Mouse (Mus musculus): ENCODE results near the gene Mt2. TPM values are rescaled to one million over a fixed set of nuclear protein-coding genes. Genes with fewer than 3 reads are reported as not detected.
"Not testable (repeated sequence)": the region's sequence is repeated elsewhere in the genome, so short reads cannot be mapped to it uniquely, and the experiment has no call there.

The Mt2 gene
- polyA plus RNA-seq (2016; fragmentation: Nextera tagmentation; extraction: Ambion mirVana), result 23.6 and 39.2 TPM in 2 replicates

DNA sequence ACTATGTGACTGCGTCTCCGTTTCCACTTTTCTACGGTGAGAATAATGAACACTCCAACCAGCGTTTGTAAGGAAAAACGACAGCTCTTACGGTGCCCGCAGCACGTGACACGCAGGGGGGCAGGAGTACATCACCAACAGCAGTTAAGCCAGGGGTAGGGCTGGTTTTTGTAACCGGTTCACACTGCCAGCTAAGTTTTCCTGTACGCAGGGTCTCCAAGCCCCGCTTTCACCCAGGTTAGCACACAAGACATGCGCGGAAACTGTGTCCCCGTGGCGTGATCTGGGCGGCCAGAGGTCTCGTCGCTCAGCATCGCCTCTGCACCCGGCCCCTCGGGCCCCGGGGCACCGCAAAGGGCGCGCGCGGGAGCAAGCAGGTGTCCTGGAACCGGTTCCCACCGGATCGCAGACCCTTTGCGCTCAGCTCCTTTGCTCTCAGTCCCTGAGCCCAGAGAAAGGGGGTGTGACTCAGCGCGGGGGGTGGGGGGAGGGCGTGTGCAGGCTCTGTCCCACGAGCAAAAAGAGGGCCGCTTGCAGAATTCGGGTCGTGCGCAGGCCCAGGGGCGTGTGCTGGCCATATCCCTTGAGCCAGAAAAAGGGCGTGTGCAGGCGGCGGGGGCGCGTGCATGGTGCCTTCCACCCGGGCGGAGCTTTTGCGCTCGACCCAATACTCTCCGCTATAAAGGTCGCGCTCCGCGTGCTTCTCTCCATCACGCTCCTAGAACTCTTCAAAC, at the start of gene Mt2:
TSS of gene Mt2 (plus strand) at position 590 of the 734 bp plus-strand sequence.
- WGBS, result under 1% methylated on average over 56 of the region's 56 CpGs
- Histone ChIP-seq H3K27ac (ENCODE audit: poor library complexity, severe bottlenecking) (0 out of 2 replicates have a peak within 1 kb of the TSS, but pooled peaks have one; percentile 1), H3K9me3 (replicated peaks) (no peaks in the 10 kb centered on the region), H3K4me3 (peak within 1 kb of the TSS; percentile 61), H3K4me1 (replicated peaks) (peaks cover 14% of the 10 kb centered on the region), H3K27me3 (replicated peaks) (peaks cover 84% of the 10 kb centered on the region), H3K4me2 (peak within 1 kb of the TSS; percentile 88), H3K36me3 (no peaks in the 10 kb centered on the region), H3K9ac (peak within 1 kb of the TSS; percentile 67)
- peak; percentile 90 for ATAC-seq (ENCODE audit: insufficient number of reproducible peaks, low FRiP score)

DNA sequence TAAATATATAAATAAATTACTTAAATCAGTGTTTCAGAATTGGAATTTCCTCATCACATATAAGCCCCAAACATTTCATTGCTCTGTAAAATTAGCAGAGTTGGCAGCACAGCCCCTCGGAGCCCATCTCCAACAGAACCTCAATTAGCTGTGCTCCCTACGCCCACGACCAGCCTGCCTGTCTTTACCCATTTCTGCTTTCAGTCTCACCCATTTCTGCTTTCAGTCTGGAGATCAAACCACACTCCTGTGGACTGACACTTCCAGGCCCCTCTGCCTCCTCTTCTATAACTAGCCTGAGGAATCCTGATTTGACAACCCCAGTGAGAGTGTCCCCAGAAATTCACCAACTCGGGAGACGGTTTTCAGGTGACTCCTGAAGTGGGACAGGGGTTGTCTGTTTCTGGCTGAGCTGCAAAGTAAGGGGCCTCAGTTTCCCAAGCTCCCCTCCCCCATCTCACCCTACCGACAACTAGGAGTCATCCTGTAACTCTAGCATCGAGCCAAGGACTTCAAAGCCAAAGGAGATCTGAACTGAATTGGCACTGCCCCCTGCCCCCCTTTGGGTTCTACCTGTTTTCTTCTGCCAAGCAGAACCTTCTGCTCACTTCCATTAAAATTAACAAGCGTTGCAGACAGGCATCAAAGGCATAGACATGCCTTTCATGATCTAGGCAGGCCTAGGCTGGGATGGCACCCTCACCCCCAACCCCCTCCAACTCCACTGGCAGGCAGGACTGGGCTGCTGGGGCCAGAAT, 49.6 kb upstream of the Mt2 start:
- H3K36me3 ChIP-seq, result no peaks in the 10 kb centered on the region
- no peaks in the 10 kb centered on the region for H3K9me3 ChIP-seq (replicated peaks)
- WGBS, result 41% methylated on average over 8 of the region's 8 CpGs
- H3K27me3 ChIP-seq (replicated peaks), result no peaks in the 10 kb centered on the region; the same call in 1 of the 2 replicates
- H3K27ac ChIP-seq (ENCODE audit: poor library complexity, severe bottlenecking), result no peak overlapping the region
- no peak overlapping the region for H3K4me2 ChIP-seq
- ATAC-seq (ENCODE audit: insufficient number of reproducible peaks, low FRiP score), result no peak
- H3K4me1 ChIP-seq (replicated peaks), result peaks cover 5% of the 10 kb centered on the region; the same call in 1 of the 2 replicates
- no peak overlapping the region for H3K4me3 ChIP-seq
- H3K9ac ChIP-seq, result no peak overlapping the region

DNA sequence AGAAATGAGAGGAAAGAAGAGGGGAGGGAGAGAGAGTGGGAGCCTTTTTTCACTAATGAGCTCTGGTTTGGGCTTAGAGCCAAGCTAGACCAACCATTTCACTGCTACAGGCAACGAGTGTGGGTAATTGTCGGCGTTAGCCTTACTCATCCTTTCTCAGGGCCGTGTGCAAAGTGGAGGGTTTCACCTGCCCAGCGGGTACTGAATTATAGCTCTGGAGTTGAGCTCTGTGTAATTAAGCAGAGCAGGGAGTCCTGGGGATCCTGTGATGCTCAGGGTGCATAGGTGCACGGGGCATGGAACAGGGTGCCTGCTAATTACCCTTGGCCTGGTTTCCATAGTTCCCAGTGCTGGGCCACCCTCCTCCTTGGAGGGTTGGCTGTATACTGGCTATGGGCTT, 44.8 kb upstream of the Mt2 start:
- WGBS, result 79% methylated on average over 6 of the region's 6 CpGs
- no peak for ATAC-seq (ENCODE audit: insufficient number of reproducible peaks, low FRiP score)
- Histone ChIP-seq H3K4me3 (no peak overlapping the region), H3K27me3 (replicated peaks) (no peaks in the 10 kb centered on the region; the same call in 1 of the 2 replicates), H3K4me2 (no peak overlapping the region), H3K27ac (ENCODE audit: poor library complexity, severe bottlenecking) (no peak overlapping the region), H3K9ac (no peak overlapping the region), H3K9me3 (replicated peaks) (no peaks in the 10 kb centered on the region), H3K4me1 (replicated peaks) (no peaks in the 10 kb centered on the region), H3K36me3 (no peaks in the 10 kb centered on the region)

DNA sequence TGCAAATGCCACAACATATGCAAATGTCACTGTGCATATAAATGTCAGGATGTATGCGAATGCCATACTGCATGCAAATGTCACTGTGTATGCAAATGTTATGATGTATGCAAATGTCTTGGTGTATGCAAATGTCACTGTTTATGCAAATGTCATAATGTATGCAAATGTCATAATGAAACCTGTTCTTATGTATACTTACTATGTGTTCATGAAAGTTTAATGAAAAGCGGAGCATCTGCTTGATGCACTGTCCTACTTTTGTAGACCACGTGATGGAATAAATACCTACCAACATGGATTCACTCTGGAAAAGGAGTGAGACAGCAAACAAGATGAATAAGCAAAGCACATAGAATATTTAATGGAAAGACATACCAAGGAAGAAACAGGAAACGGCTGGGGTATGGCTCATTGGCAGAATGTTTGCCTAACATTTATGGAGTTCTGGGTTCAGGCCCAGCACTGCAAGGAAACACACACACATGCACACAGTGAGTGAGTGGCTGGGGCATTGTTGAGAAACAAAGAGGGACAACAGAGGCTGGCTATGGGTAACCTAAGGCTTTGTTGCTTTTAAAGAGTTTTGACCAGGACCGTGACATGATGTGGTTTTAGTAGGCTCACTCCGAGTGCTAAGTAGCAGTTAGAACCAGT, 43.2 kb upstream of the Mt2 start:
- 87% methylated on average over 6 of the region's 6 CpGs for WGBS
- Histone ChIP-seq H3K4me1 (replicated peaks) (no peaks in the 10 kb centered on the region), H3K4me2 (no peak overlapping the region), H3K4me3 (no peak overlapping the region), H3K27me3 (replicated peaks) (no peaks in the 10 kb centered on the region; the same call in 1 of the 2 replicates), H3K27ac (ENCODE audit: poor library complexity, severe bottlenecking) (no peak overlapping the region), H3K9ac (no peak overlapping the region), H3K9me3 (replicated peaks) (no peaks in the 10 kb centered on the region; the same call in 1 of the 2 replicates), H3K36me3 (no peaks in the 10 kb centered on the region)
- ATAC-seq (ENCODE audit: insufficient number of reproducible peaks, low FRiP score), result no peak

DNA sequence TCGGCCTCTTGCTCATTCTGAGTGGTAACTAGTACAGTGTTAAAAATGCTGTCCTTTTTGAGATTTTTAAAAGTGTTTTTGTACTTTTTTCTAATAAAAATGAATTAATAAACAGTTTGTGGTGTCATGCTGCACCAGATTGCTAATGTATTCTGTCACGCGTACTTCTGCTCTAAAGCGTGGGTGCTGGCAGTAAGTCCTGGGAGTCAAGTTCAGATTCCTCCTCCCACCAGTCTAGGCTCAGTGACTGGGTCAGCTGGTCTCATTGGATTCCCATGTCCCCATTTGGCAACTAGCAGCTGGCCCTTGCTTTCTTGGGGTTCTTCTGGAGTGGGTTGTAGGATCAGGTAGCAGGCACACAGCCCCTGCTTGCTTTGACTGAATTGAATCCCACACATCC, 42.3 kb upstream of the Mt2 start:
- no peak overlapping the region for H3K27ac ChIP-seq (ENCODE audit: poor library complexity, severe bottlenecking)
- no peak overlapping the region for H3K9ac ChIP-seq
- H3K4me1 ChIP-seq (replicated peaks), result no peaks in the 10 kb centered on the region
- H3K4me2 ChIP-seq, result no peak overlapping the region
- no peaks in the 10 kb centered on the region for H3K36me3 ChIP-seq
- H3K4me3 ChIP-seq, result no peak overlapping the region
- H3K27me3 ChIP-seq (replicated peaks), result no peaks in the 10 kb centered on the region
- H3K9me3 ChIP-seq (replicated peaks), result no peaks in the 10 kb centered on the region; the same call in 1 of the 2 replicates
- no peak for ATAC-seq (ENCODE audit: insufficient number of reproducible peaks, low FRiP score)
- 89% methylated on average over 4 of the region's 4 CpGs for WGBS

DNA sequence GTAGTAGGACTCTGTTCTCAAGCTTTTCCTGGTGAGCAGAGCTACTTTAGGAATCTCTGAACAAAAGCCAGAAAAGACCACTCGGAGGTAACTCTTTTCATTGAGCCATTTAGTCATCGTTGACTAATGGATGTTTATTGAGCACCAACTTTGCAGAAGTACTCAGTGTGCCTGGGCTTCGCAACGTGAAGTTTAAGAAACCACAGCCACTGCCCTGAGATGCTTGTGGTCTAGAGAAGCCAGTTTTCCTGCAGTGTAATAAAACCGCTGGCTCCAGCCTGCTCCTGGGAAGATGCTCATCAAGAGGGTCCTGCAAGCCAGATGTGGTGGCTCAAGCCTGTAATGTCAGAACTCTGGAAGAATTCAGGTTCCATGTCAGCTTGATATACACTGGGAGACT, 40.4 kb upstream of the Mt2 start:
- 76% methylated on average over 5 of the region's 5 CpGs for WGBS
- Histone ChIP-seq H3K4me3 (no peak overlapping the region), H3K27me3 (replicated peaks) (no peaks in the 10 kb centered on the region), H3K9me3 (replicated peaks) (no peaks in the 10 kb centered on the region; the same call in 1 of the 2 replicates), H3K36me3 (no peaks in the 10 kb centered on the region), H3K9ac (no peak overlapping the region), H3K4me2 (no peak overlapping the region), H3K27ac (ENCODE audit: poor library complexity, severe bottlenecking) (no peak overlapping the region), H3K4me1 (replicated peaks) (no peaks in the 10 kb centered on the region)
- ATAC-seq (ENCODE audit: insufficient number of reproducible peaks, low FRiP score), result no peak

DNA sequence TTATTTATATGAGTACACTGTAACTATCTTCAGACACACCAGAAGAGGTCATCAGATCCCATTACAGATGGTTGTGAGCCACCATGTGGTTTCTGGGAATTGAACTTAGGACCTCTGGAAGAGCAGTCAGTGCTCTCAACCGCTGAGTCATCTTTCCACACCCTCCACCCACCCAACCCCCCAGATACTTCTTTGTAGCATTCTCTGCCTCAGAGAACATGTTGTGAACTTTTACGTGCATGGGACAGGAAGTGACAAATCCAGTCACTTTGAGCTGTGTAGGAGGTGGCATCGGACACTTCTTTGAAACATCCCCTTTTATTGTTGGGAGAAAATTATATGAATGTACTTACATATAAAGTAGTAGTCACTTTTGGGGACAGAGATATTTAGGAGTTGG, 37.9 kb upstream of the Mt2 start:
- not testable (repeated sequence) for H3K27ac ChIP-seq (ENCODE audit: poor library complexity, severe bottlenecking); H3K36me3 ChIP-seq; H3K9me3 ChIP-seq (replicated peaks); ATAC-seq (ENCODE audit: insufficient number of reproducible peaks, low FRiP score); H3K4me3 ChIP-seq; H3K9ac ChIP-seq; H3K4me1 ChIP-seq (replicated peaks); H3K4me2 ChIP-seq; H3K27me3 ChIP-seq (replicated peaks)
- WGBS, result 52% methylated on average over 3 of the region's 3 CpGs

DNA sequence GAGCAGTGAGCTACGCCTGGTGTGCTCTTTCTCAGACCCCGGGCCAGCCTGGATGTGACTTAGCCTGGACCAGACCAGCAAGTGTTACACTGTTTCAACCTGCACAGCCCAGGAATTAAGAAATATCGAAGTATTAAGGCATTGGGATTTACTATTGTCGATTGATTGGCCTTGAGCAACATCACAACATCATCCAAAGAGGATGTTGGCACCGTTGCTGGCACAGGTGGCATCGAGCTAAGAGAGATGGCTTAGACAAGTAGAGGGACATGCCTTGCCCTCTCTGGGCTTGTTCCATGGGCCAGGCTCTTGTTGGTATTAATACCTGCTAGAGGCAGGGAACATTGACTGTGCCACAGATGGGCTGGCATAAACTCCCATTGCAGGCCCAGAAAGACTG, 36.9 kb upstream of the Mt2 start:
- H3K9ac ChIP-seq, result no peak overlapping the region
- H3K4me2 ChIP-seq, result no peak overlapping the region
- no peaks in the 10 kb centered on the region for H3K4me1 ChIP-seq (replicated peaks)
- H3K36me3 ChIP-seq, result no peaks in the 10 kb centered on the region
- H3K27me3 ChIP-seq (replicated peaks), result peaks cover 8% of the 10 kb centered on the region; the same call in 1 of the 2 replicates
- no peak for ATAC-seq (ENCODE audit: insufficient number of reproducible peaks, low FRiP score)
- 79% methylated on average over 6 of the region's 6 CpGs for WGBS
- no peak overlapping the region for H3K27ac ChIP-seq (ENCODE audit: poor library complexity, severe bottlenecking)
- H3K4me3 ChIP-seq, result no peak overlapping the region
- H3K9me3 ChIP-seq (replicated peaks), result no peaks in the 10 kb centered on the region; the same call in 1 of the 2 replicates

DNA sequence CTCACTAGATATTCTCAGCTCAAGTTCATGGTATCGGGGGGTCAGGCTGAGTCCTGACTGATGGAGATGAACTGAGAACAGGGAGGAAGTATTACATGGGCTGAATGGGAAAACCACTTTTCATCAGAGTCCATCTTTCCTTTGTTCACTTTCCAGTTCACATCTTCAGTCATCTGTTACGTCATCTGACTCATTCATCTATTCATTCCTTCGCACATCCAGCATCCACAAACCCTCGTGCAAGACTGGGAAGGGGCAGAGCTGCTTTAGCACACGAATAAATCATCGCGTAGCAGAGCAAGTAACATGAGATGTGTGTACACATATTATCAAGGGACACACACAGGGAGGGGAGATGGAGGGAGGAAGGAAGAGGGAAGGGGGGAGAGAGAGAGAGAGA, 36.3 kb upstream of the Mt2 start:
- H3K27me3 ChIP-seq (replicated peaks), result peaks cover 8% of the 10 kb centered on the region; the same call in 1 of the 2 replicates
- no peak overlapping the region for H3K4me2 ChIP-seq
- WGBS, result 76% methylated on average over 7 of the region's 7 CpGs
- H3K9me3 ChIP-seq (replicated peaks), result no peaks in the 10 kb centered on the region; the same call in 1 of the 2 replicates
- ATAC-seq (ENCODE audit: insufficient number of reproducible peaks, low FRiP score), result no peak
- no peaks in the 10 kb centered on the region for H3K4me1 ChIP-seq (replicated peaks)
- H3K4me3 ChIP-seq, result no peak overlapping the region
- no peak overlapping the region for H3K9ac ChIP-seq
- H3K27ac ChIP-seq (ENCODE audit: poor library complexity, severe bottlenecking), result no peak overlapping the region
- H3K36me3 ChIP-seq, result no peaks in the 10 kb centered on the region

DNA sequence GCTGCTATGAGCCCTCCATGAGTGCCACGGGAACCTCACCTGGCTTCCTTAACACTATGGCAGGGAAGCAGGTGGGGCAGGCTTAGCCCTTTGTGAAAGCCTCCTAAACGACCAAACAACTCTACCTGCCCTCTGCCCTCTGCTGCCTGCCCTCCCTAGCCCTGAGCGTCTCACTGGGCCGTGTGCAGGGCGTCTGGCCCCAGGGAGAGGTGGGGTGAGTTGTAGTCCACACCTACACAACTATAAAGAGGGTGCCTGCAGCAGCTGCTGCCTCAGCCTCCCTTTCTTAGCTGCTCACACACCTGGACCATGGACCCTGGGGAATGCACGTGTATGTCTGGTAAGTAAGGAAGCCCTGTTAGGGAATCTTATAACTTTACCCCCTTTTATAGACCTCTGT, 35.5 kb upstream of the Mt2 start, which contains the start of gene Mt4:
TSS of gene Mt4 (plus strand) at position 265 of the 400 bp plus-strand sequence.
- 56% methylated on average over 6 of the region's 6 CpGs for WGBS
- no peak within 1 kb of the TSS for H3K9ac ChIP-seq

More for the DNA sequence above, 35.5 kb upstream of the Mt2 start, which contains the start of gene Mt4:
- Histone ChIP-seq H3K36me3 (no peaks in the 10 kb centered on the region), H3K4me2 (no peak within 1 kb of the TSS), H3K27me3 (replicated peaks) (peaks cover 8% of the 10 kb centered on the region; the same call in 1 of the 2 replicates), H3K4me3 (no peak within 1 kb of the TSS), H3K4me1 (replicated peaks) (no peaks in the 10 kb centered on the region), H3K9me3 (replicated peaks) (peaks cover 4% of the 10 kb centered on the region; the same call in 1 of the 2 replicates), H3K27ac (ENCODE audit: poor library complexity, severe bottlenecking) (no peak within 1 kb of the TSS)
- ATAC-seq (ENCODE audit: insufficient number of reproducible peaks, low FRiP score), result no peak

Data from heart, embryonic 12.5 days (tissue).